Mouse (Mus musculus): ENCODE data around the gene Msantd1. TPM values are rescaled to one million over a fixed set of nuclear protein-coding genes. Genes with fewer than 3 reads are reported as not detected.

The Msantd1 gene
- polyA plus RNA-seq, 1 experiment from 2014 or later = 0.87 TPM

Other genes with a start within 250 kb of the Msantd1 start
- 23.3 and 26.2 TPM in 2 replicates for gene Nop14, start 247.9 kb upstream of the Msantd1 start, polyA plus RNA-seq (2015; fragmentation: Nextera tagmentation; extraction: Ambion mirVana)
- gene Grk4, start 247.6 kb upstream of the Msantd1 start, polyA plus RNA-seq (2015; fragmentation: Nextera tagmentation; extraction: Ambion mirVana) = 2.7 and 4.6 TPM in 2 replicates
- 11.8 and 12.7 TPM in 2 replicates for gene Htt, start 146.3 kb upstream of the Msantd1 start, polyA plus RNA-seq (2015; fragmentation: Nextera tagmentation; extraction: Ambion mirVana)
- gene Rgs12, start 41.4 kb downstream of the Msantd1 start, polyA plus RNA-seq (2015; fragmentation: Nextera tagmentation; extraction: Ambion mirVana) = 40.1 and 42.3 TPM in 2 replicates
- gene Hgfac, start 133.5 kb downstream of the Msantd1 start, polyA plus RNA-seq (2015; fragmentation: Nextera tagmentation; extraction: Ambion mirVana) = 0.29 and 0.71 TPM in 2 replicates
- 9.6 and 11.1 TPM in 2 replicates for gene Dok7, start 148.8 kb downstream of the Msantd1 start, polyA plus RNA-seq (2015; fragmentation: Nextera tagmentation; extraction: Ambion mirVana)
- 127 and 132 TPM in 2 replicates for gene Lrpap1, start 197.8 kb downstream of the Msantd1 start, polyA plus RNA-seq (2015; fragmentation: Nextera tagmentation; extraction: Ambion mirVana)

Measured in embryonic facial prominence, embryonic 15.5 days (tissue).